Mouse (Mus musculus) heart, postnatal 10 days (tissue): ENCODE results near the gene Nrxn1. TPM values are rescaled to one million over a fixed set of nuclear protein-coding genes. Genes with fewer than 3 reads are reported as not detected.

Experiments used
- DNase-seq, 2 experiments: peaks; one replicate each; pipeline ENCODE4 v3.0.0; 2021
- intact Hi-C: fragments of 180-260 bp; cut with DNase I; formaldehyde crosslinking; loops from one replicate; pipeline ENCODE4 v1.15.1; 2025
- total RNA-seq, 2 experiments: library from RNA; stranded (reverse); gene quantifications; 2 replicates each; pipeline ENCODE4 v1.2.3; 2021

Nrxn1 gene
- total RNA-seq, 2 experiments from 2014 or later, result 0.84 to 2.2 TPM

GRCm38 (mm10) chr17:90203993-90204392 lies 888.9 kb downstream of the Nrxn1 start:
- no peak for DNase-seq
- intact Hi-C loops, result no loop called here

- intact Hi-C loops, result no loop called here
- DNase-seq, result no peak
These were observed 890.1 kb downstream of the Nrxn1 start for GRCm38 (mm10) chr17:90202785-90203184.

GRCm38 (mm10) chr17:90196772-90197171 lies 896.1 kb downstream of the Nrxn1 start:
- no peak for DNase-seq
- intact Hi-C loops, result no loop called here

- intact Hi-C loops, result no loop called here
- peak in 1 of 2 experiments; percentile 2 for DNase-seq
These were observed 951.3 kb downstream of the Nrxn1 start for GRCm38 (mm10) chr17:90141602-90142001.

- intact Hi-C loops, result no loop called here
These were observed 962.0 kb downstream of the Nrxn1 start for GRCm38 (mm10) chr17:90130836-90131235.

GRCm38 (mm10) chr17:90129183-90129582 lies 963.7 kb downstream of the Nrxn1 start:
- DNase-seq, result no peak

More at GRCm38 (mm10) chr17:90130836-90131235, 962.0 kb downstream of the Nrxn1 start:
- DNase-seq, result no peak

GRCm38 (mm10) chr17:90127561-90127960 lies 965.3 kb downstream of the Nrxn1 start:
- DNase-seq, result no peak
- intact Hi-C loops, result no loop called here

More at GRCm38 (mm10) chr17:90129183-90129582, 963.7 kb downstream of the Nrxn1 start:
- intact Hi-C loops, result no loop called here

GRCm38 (mm10) chr17:90122796-90123481 lies 969.9 kb downstream of the Nrxn1 start:
- no peak for DNase-seq

GRCm38 (mm10) chr17:90116241-90116640 lies 976.6 kb downstream of the Nrxn1 start:
- intact Hi-C loops, result no loop called here
- no peak for DNase-seq

More at GRCm38 (mm10) chr17:90122796-90123481, 969.9 kb downstream of the Nrxn1 start:
- intact Hi-C loops, result no loop called here

GRCm38 (mm10) chr17:90094999-90095398 lies 997.9 kb downstream of the Nrxn1 start:
- DNase-seq, result no peak
- intact Hi-C loops, result no loop called here

- intact Hi-C loops, result no loop called here
- DNase-seq, result peak; percentile 21 to 43
These were observed 1004.6 kb downstream of the Nrxn1 start for GRCm38 (mm10) chr17:90088314-90088650.

- intact Hi-C loops, result no loop called here
- DNase-seq, result no peak
These were observed 1005.1 kb downstream of the Nrxn1 start for GRCm38 (mm10) chr17:90087616-90088313.

- intact Hi-C loops, result no loop called here
- DNase-seq, result no peak
These were observed 1006.0 kb downstream of the Nrxn1 start for GRCm38 (mm10) chr17:90086826-90087225.

- intact Hi-C loops, result no loop called here
- no peak for DNase-seq
These were observed 1013.9 kb downstream of the Nrxn1 start for GRCm38 (mm10) chr17:90079003-90079402.

- intact Hi-C loops, result no loop called here
These were observed 1014.4 kb downstream of the Nrxn1 start for GRCm38 (mm10) chr17:90078488-90078887.

GRCm38 (mm10) chr17:90062866-90063265 lies 1030.0 kb downstream of the Nrxn1 start:
- intact Hi-C loops, result no loop called here
- no peak for DNase-seq

More at GRCm38 (mm10) chr17:90078488-90078887, 1014.4 kb downstream of the Nrxn1 start:
- no peak for DNase-seq

- DNase-seq, result no peak
- intact Hi-C loops, result no loop called here
These were observed 1032.0 kb downstream of the Nrxn1 start for GRCm38 (mm10) chr17:90060872-90061271.

- intact Hi-C loops, result no loop called here
- no peak for DNase-seq
These were observed 1032.7 kb downstream of the Nrxn1 start for GRCm38 (mm10) chr17:90060168-90060567.

- DNase-seq, result no peak
- intact Hi-C loops, result no loop called here
These were observed 1033.4 kb downstream of the Nrxn1 start for GRCm38 (mm10) chr17:90059320-90060111.

- intact Hi-C loops, result no loop called here
- DNase-seq, result no peak
These were observed 1038.6 kb downstream of the Nrxn1 start for GRCm38 (mm10) chr17:90054312-90054711.

- intact Hi-C loops, result no loop called here
- no peak for DNase-seq
These were observed 1053.6 kb downstream of the Nrxn1 start for GRCm38 (mm10) chr17:90039316-90039715.
